Mouse (Mus musculus): Measurements from ENCODE around the gene Ttf2.

DNA sequence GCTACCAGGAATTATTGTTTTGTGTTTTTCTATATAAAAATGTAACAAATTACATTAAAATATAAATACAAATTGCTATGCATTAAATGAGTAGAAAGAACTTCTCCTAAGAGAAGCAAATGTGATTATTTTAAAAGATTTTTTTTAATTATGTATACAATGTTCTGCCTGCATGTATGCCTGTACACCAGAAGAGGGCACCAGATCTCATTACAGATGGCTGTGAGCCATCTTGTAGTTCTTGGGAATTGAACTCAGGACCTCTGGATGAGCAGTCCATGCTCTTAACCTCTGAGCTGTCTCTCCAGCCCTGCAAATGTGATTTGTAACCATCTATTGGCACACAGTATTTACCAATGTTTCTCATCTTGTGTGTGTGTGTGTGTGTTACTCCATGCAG, 14.8 kb downstream of the Ttf2 start:
- TF ChIP-seq POLR2A (IDR thresholded peaks at IDR 0.05; ENCODE audit: low read depth, low read length) (no peak), CTCF (IDR thresholded peaks at IDR 0.05; ENCODE audit: extremely low read depth, insufficient read length, insufficient replicate concordance, low read depth, low read length) (no peak)

Measured in small intestine, adult 2 months (tissue).